Mouse (Mus musculus): ENCODE measurements around the gene Rassf3. TPM values are rescaled to one million over a fixed set of nuclear protein-coding genes. Genes with fewer than 3 reads are reported as not detected.

Rassf3 gene
- polyA plus RNA-seq, 1 experiment = 25.1 TPM

- Histone ChIP-seq H3K27ac (replicated peaks; ENCODE audit: low read depth, low read length) (peak overlapping the region; percentile 34), H3K4me3 (ENCODE audit: insufficient read depth, low read depth, low read length) (0 out of 2 replicates have a peak overlapping the region, but pooled peaks have one; percentile 7), H3K4me1 (ENCODE audit: control insufficient read depth, insufficient read depth, insufficient read length, low read length) (peaks cover 44% of the 10 kb centered on the region)
Measured at GRCm38 (mm10) chr10:121459124-121459853, 16.9 kb downstream of the Rassf3 start.

- Histone ChIP-seq H3K27ac (replicated peaks; ENCODE audit: low read depth, low read length) (peak overlapping the region; percentile 55), H3K4me1 (ENCODE audit: control insufficient read depth, insufficient read depth, insufficient read length, low read length) (peaks cover 44% of the 10 kb centered on the region), H3K4me3 (ENCODE audit: insufficient read depth, low read depth, low read length) (no peak overlapping the region)
Measured at GRCm38 (mm10) chr10:121458408-121458807, 17.7 kb downstream of the Rassf3 start.

- Histone ChIP-seq H3K27ac (replicated peaks; ENCODE audit: low read depth, low read length) (no peak overlapping the region), H3K4me1 (ENCODE audit: control insufficient read depth, insufficient read depth, insufficient read length, low read length) (peaks cover 38% of the 10 kb centered on the region), H3K4me3 (ENCODE audit: insufficient read depth, low read depth, low read length) (no peak overlapping the region)
Measured at GRCm38 (mm10) chr10:121457381-121457780, 18.8 kb downstream of the Rassf3 start.

- H3K4me3 ChIP-seq (ENCODE audit: insufficient read depth, low read depth, low read length) = no peak overlapping the region
- no peak overlapping the region for H3K27ac ChIP-seq (replicated peaks; ENCODE audit: low read depth, low read length)
- H3K4me1 ChIP-seq (ENCODE audit: control insufficient read depth, insufficient read depth, insufficient read length, low read length) = peaks cover 38% of the 10 kb centered on the region
Measured at GRCm38 (mm10) chr10:121455517-121455916, 20.6 kb downstream of the Rassf3 start.

- Histone ChIP-seq H3K4me3 (ENCODE audit: insufficient read depth, low read depth, low read length) (no peak overlapping the region), H3K27ac (replicated peaks; ENCODE audit: low read depth, low read length) (no peak overlapping the region; the same call in 1 of the 2 replicates), H3K4me1 (ENCODE audit: control insufficient read depth, insufficient read depth, insufficient read length, low read length) (peaks cover 38% of the 10 kb centered on the region)
Measured at GRCm38 (mm10) chr10:121454708-121455475, 21.3 kb downstream of the Rassf3 start.

GRCm38 (mm10) chr10:121454033-121454432, 22.1 kb downstream of the Rassf3 start:
- Histone ChIP-seq H3K27ac (replicated peaks; ENCODE audit: low read depth, low read length) (no peak overlapping the region), H3K4me3 (ENCODE audit: insufficient read depth, low read depth, low read length) (no peak overlapping the region), H3K4me1 (ENCODE audit: control insufficient read depth, insufficient read depth, insufficient read length, low read length) (peaks cover 39% of the 10 kb centered on the region)

GRCm38 (mm10) chr10:121445808-121446207, 30.3 kb downstream of the Rassf3 start:
- H3K27ac ChIP-seq (replicated peaks; ENCODE audit: low read depth, low read length) = peak overlapping the region; percentile 20; the same call in 1 of the 2 replicates
- H3K4me1 ChIP-seq (ENCODE audit: control insufficient read depth, insufficient read depth, insufficient read length, low read length) = peaks cover 50% of the 10 kb centered on the region
- H3K4me3 ChIP-seq (ENCODE audit: insufficient read depth, low read depth, low read length) = no peak overlapping the region

- Histone ChIP-seq H3K27ac (replicated peaks; ENCODE audit: low read depth, low read length) (peak overlapping the region; percentile 41), H3K4me1 (ENCODE audit: control insufficient read depth, insufficient read depth, insufficient read length, low read length) (peaks cover 49% of the 10 kb centered on the region)
Measured at GRCm38 (mm10) chr10:121444198-121444597, 31.9 kb downstream of the Rassf3 start.

GRCm38 (mm10) chr10:121443791-121444190, 32.4 kb downstream of the Rassf3 start:
- Histone ChIP-seq H3K27ac (replicated peaks; ENCODE audit: low read depth, low read length) (peak overlapping the region; percentile 41), H3K4me1 (ENCODE audit: control insufficient read depth, insufficient read depth, insufficient read length, low read length) (peaks cover 47% of the 10 kb centered on the region)

More at GRCm38 (mm10) chr10:121444198-121444597, 31.9 kb downstream of the Rassf3 start:
- no peak overlapping the region for H3K4me3 ChIP-seq (ENCODE audit: insufficient read depth, low read depth, low read length)

GRCm38 (mm10) chr10:121439310-121439731, 36.8 kb downstream of the Rassf3 start:
- Histone ChIP-seq H3K4me1 (ENCODE audit: control insufficient read depth, insufficient read depth, insufficient read length, low read length) (peaks cover 50% of the 10 kb centered on the region), H3K27ac (replicated peaks; ENCODE audit: low read depth, low read length) (peak overlapping the region; percentile 82)

More at GRCm38 (mm10) chr10:121443791-121444190, 32.4 kb downstream of the Rassf3 start:
- H3K4me3 ChIP-seq (ENCODE audit: insufficient read depth, low read depth, low read length) = no peak overlapping the region

GRCm38 (mm10) chr10:121438109-121438508, 38.0 kb downstream of the Rassf3 start:
- Histone ChIP-seq H3K4me1 (ENCODE audit: control insufficient read depth, insufficient read depth, insufficient read length, low read length) (peaks cover 47% of the 10 kb centered on the region), H3K4me3 (ENCODE audit: insufficient read depth, low read depth, low read length) (no peak overlapping the region), H3K27ac (replicated peaks; ENCODE audit: low read depth, low read length) (peak overlapping the region; percentile 48)

More at GRCm38 (mm10) chr10:121439310-121439731, 36.8 kb downstream of the Rassf3 start:
- no peak overlapping the region; the same call in 1 of the 2 replicates for H3K4me3 ChIP-seq (ENCODE audit: insufficient read depth, low read depth, low read length)

- H3K4me3 ChIP-seq (ENCODE audit: insufficient read depth, low read depth, low read length) = no peak overlapping the region
Measured at GRCm38 (mm10) chr10:121436693-121437092, 39.5 kb downstream of the Rassf3 start.

GRCm38 (mm10) chr10:121436258-121436645, 39.9 kb downstream of the Rassf3 start:
- Histone ChIP-seq H3K4me1 (ENCODE audit: control insufficient read depth, insufficient read depth, insufficient read length, low read length) (peaks cover 53% of the 10 kb centered on the region), H3K27ac (replicated peaks; ENCODE audit: low read depth, low read length) (peak overlapping the region; percentile 40), H3K4me3 (ENCODE audit: insufficient read depth, low read depth, low read length) (no peak overlapping the region)

More at GRCm38 (mm10) chr10:121436693-121437092, 39.5 kb downstream of the Rassf3 start:
- peak overlapping the region; percentile 40 for H3K27ac ChIP-seq (replicated peaks; ENCODE audit: low read depth, low read length)
- peaks cover 53% of the 10 kb centered on the region for H3K4me1 ChIP-seq (ENCODE audit: control insufficient read depth, insufficient read depth, insufficient read length, low read length)

- H3K27ac ChIP-seq (replicated peaks; ENCODE audit: low read depth, low read length) = peak overlapping the region; percentile 33; the same call in 1 of the 2 replicates
- peaks cover 55% of the 10 kb centered on the region for H3K4me1 ChIP-seq (ENCODE audit: control insufficient read depth, insufficient read depth, insufficient read length, low read length)
- H3K4me3 ChIP-seq (ENCODE audit: insufficient read depth, low read depth, low read length) = peak overlapping the region; percentile 46
Measured at GRCm38 (mm10) chr10:121435546-121436257, 40.4 kb downstream of the Rassf3 start.

Measured in brown adipose tissue, adult 24 weeks (tissue).